Mouse (Mus musculus) limb, embryonic 10.5 days (tissue): ENCODE data around the gene Wdr74. TPM values are rescaled to one million over a fixed set of nuclear protein-coding genes. Genes with fewer than 3 reads are reported as not detected.
A peak's percentile ranks its signal among the peaks of the same experiment; 100 is the strongest.

Experiments used
- DNase-seq: peaks from one replicate; pipeline ENCODE4 v3.0.0-alpha.2; 2017; ENCODE audit warnings: low spot score
- H3K27ac ChIP-seq: fragments of 300-500 bp; sonication (generic); 2 replicates; pipeline ENCODE4 v1.5.1; 2016; ENCODE audit warnings: mild to moderate bottlenecking
- H3K27me3 ChIP-seq: fragments of 300-500 bp; sonication (generic); 2 replicates; pipeline ENCODE4 v1.6.1; 2016; ENCODE audit warnings: low read depth, mild to moderate bottlenecking; ENCODE audit not compliant: poor library complexity, severe bottlenecking
- H3K36me3 ChIP-seq: fragments of 300-500 bp; sonication (generic); 2 replicates; pipeline ENCODE4 v1.6.1; 2016; ENCODE audit warnings: mild to moderate bottlenecking, moderate library complexity
- H3K4me1 ChIP-seq: fragments of 300-500 bp; sonication (generic); 2 replicates; pipeline ENCODE4 v1.6.1; 2016
- H3K4me3 ChIP-seq: fragments of 300-500 bp; sonication (generic); 2 replicates; pipeline ENCODE4 v1.5.1; 2016; ENCODE audit warnings: mild to moderate bottlenecking, moderate library complexity
- H3K9me3 ChIP-seq: fragments of 300-500 bp; sonication (generic); replicated peaks from 2 replicates; pipeline ENCODE4 v1.6.1; 2016; ENCODE audit warnings: mild to moderate bottlenecking
- WGBS: fragments of 180-500 bp; shearing (Covaris S2); methylation state at CpG from one replicate; pipeline ENCODE4 v1.1.7; 2016; 5-methylcytosine and 5-hydroxymethylcytosine counted together
- polyA plus RNA-seq: library from polyadenylated mRNA; unstranded; fragments of >200 nt; fragmentation: Nextera tagmentation; extraction: Ambion mirVana; gene quantifications from 2 replicates; pipeline ENCODE4 v1.2.1, GENCODE M21; 2016

The Wdr74 gene
- polyA plus RNA-seq, 1 experiment from 2014 or later: 121 TPM

- no peaks in the 10 kb centered on the region for H3K9me3 ChIP-seq
- H3K27me3 ChIP-seq: no peaks in the 10 kb centered on the region
- WGBS: 88% methylated on average over 6 of the region's 6 CpGs
- peaks cover 29% of the 10 kb centered on the region for H3K4me1 ChIP-seq
- DNase-seq: no peak
- peaks cover 61% of the 10 kb centered on the region for H3K36me3 ChIP-seq
- no peak overlapping the region for H3K27ac ChIP-seq
- no peak overlapping the region for H3K4me3 ChIP-seq
Observed at GRCm38 (mm10) chr19:8739646-8740045, 4.0 kb downstream of the Wdr74 start.

- peaks cover 24% of the 10 kb centered on the region for H3K4me1 ChIP-seq
- no peaks in the 10 kb centered on the region for H3K9me3 ChIP-seq
- H3K36me3 ChIP-seq: peaks cover 71% of the 10 kb centered on the region
- DNase-seq: no peak
- 75% methylated on average over 14 of the region's 14 CpGs for WGBS
- no peaks in the 10 kb centered on the region for H3K27me3 ChIP-seq
- H3K27ac ChIP-seq: peak within 1 kb of the TSS; percentile 95
- H3K4me3 ChIP-seq: peak within 1 kb of the TSS; percentile 87
Observed at GRCm38 (mm10) chr19:8740603-8741002, 5.0 kb downstream of the Wdr74 start, which contains the start of gene 1700092M07Rik. 1700092M07Rik (plus strand) TSS chr19:8740718.

GRCm38 (mm10) chr19:8741243-8741869 lies 5.7 kb downstream of the Wdr74 start, which contains the start of gene Stx5a:
Stx5a (plus strand) TSS chr19:8741413.
- WGBS: under 1% methylated on average over 36 of the region's 36 CpGs
- peak; percentile 93 for DNase-seq
- H3K36me3 ChIP-seq: peaks cover 78% of the 10 kb centered on the region

GRCm38 (mm10) chr19:8742176-8742575 lies 6.5 kb downstream of the Wdr74 start:
- H3K4me1 ChIP-seq: peaks cover 21% of the 10 kb centered on the region
- DNase-seq: no peak
- H3K9me3 ChIP-seq: no peaks in the 10 kb centered on the region
- H3K36me3 ChIP-seq: peaks cover 84% of the 10 kb centered on the region
- 20% methylated on average over 14 of the region's 14 CpGs for WGBS
- H3K27me3 ChIP-seq: no peaks in the 10 kb centered on the region
- H3K27ac ChIP-seq: peak overlapping the region; percentile 95
- peak overlapping the region; percentile 87 for H3K4me3 ChIP-seq

More at GRCm38 (mm10) chr19:8741243-8741869, 5.7 kb downstream of the Wdr74 start, which contains the start of gene Stx5a:
- H3K9me3 ChIP-seq: no peaks in the 10 kb centered on the region
- H3K27ac ChIP-seq: peak within 1 kb of the TSS; percentile 95
- H3K4me3 ChIP-seq: peak within 1 kb of the TSS; percentile 87
- peaks cover 24% of the 10 kb centered on the region for H3K4me1 ChIP-seq
- H3K27me3 ChIP-seq: no peaks in the 10 kb centered on the region

GRCm38 (mm10) chr19:8745382-8745781 lies 9.8 kb downstream of the Wdr74 start:
- Histone ChIP-seq H3K27ac (no peak overlapping the region), H3K9me3 (no peaks in the 10 kb centered on the region), H3K4me1 (peaks cover 19% of the 10 kb centered on the region), H3K4me3 (no peak overlapping the region), H3K36me3 (peaks cover 84% of the 10 kb centered on the region), H3K27me3 (no peaks in the 10 kb centered on the region)
- WGBS: 97% methylated on average over 1 of the region's 1 CpGs
- DNase-seq: no peak

- Histone ChIP-seq H3K27me3 (no peaks in the 10 kb centered on the region), H3K4me1 (peaks cover 9% of the 10 kb centered on the region), H3K9me3 (no peaks in the 10 kb centered on the region), H3K36me3 (peaks cover 96% of the 10 kb centered on the region), H3K4me3 (no peak overlapping the region), H3K27ac (no peak overlapping the region)
- 75% methylated on average over 2 of the region's 2 CpGs for WGBS
- DNase-seq: no peak
Observed at GRCm38 (mm10) chr19:8747368-8747767, 11.7 kb downstream of the Wdr74 start.

GRCm38 (mm10) chr19:8755652-8756051 lies 20.0 kb downstream of the Wdr74 start:
- 89% methylated on average over 3 of the region's 3 CpGs for WGBS
- no peaks in the 10 kb centered on the region for H3K27me3 ChIP-seq
- peaks cover 62% of the 10 kb centered on the region for H3K36me3 ChIP-seq
- no peak for DNase-seq
- H3K4me3 ChIP-seq: 0 out of 2 replicates have a peak overlapping the region, but pooled peaks have one; percentile 95
- no peak overlapping the region for H3K27ac ChIP-seq
- no peaks in the 10 kb centered on the region for H3K9me3 ChIP-seq
- H3K4me1 ChIP-seq: peaks cover 14% of the 10 kb centered on the region

GRCm38 (mm10) chr19:8756635-8757387 lies 21.2 kb downstream of the Wdr74 start, which contains the start of gene Nxf1:
Nxf1 (plus strand) TSS chr19:8757073.
- Histone ChIP-seq H3K4me3 (peak within 1 kb of the TSS; percentile 95), H3K4me1 (peaks cover 14% of the 10 kb centered on the region), H3K27me3 (no peaks in the 10 kb centered on the region), H3K36me3 (peaks cover 63% of the 10 kb centered on the region), H3K27ac (peak within 1 kb of the TSS; percentile 91), H3K9me3 (no peaks in the 10 kb centered on the region)
- peak; percentile 96 for DNase-seq
- WGBS: under 1% methylated on average over 75 of the region's 75 CpGs

- Histone ChIP-seq H3K36me3 (peaks cover 63% of the 10 kb centered on the region), H3K27me3 (no peaks in the 10 kb centered on the region), H3K4me1 (peaks cover 14% of the 10 kb centered on the region), H3K27ac (peak overlapping the region; percentile 91), H3K9me3 (no peaks in the 10 kb centered on the region), H3K4me3 (peak overlapping the region; percentile 95)
- DNase-seq: no peak
- 10% methylated on average over 14 of the region's 14 CpGs for WGBS
Observed at GRCm38 (mm10) chr19:8757471-8757998, 21.9 kb downstream of the Wdr74 start.

- no peaks in the 10 kb centered on the region for H3K27me3 ChIP-seq
- DNase-seq: no peak
- 0 out of 2 replicates have a peak overlapping the region, but pooled peaks have one; percentile 95 for H3K4me3 ChIP-seq
- peaks cover 63% of the 10 kb centered on the region for H3K36me3 ChIP-seq
- H3K9me3 ChIP-seq: no peaks in the 10 kb centered on the region
- WGBS: 97% methylated on average over 2 of the region's 2 CpGs
- peaks cover 14% of the 10 kb centered on the region for H3K4me1 ChIP-seq
- H3K27ac ChIP-seq: no peak overlapping the region
Observed at GRCm38 (mm10) chr19:8758899-8759298, 23.3 kb downstream of the Wdr74 start.

- no peak overlapping the region for H3K4me3 ChIP-seq
- peaks cover 14% of the 10 kb centered on the region for H3K4me1 ChIP-seq
- peaks cover 5% of the 10 kb centered on the region; the same call in 1 of the 2 replicates for H3K9me3 ChIP-seq
- H3K27me3 ChIP-seq: no peaks in the 10 kb centered on the region
- 93% methylated on average over 2 of the region's 2 CpGs for WGBS
- peaks cover 63% of the 10 kb centered on the region for H3K36me3 ChIP-seq
- H3K27ac ChIP-seq: no peak overlapping the region
- DNase-seq: no peak
Observed at GRCm38 (mm10) chr19:8760757-8761156, 25.1 kb downstream of the Wdr74 start.

GRCm38 (mm10) chr19:8763276-8763675 lies 27.6 kb downstream of the Wdr74 start:
- Histone ChIP-seq H3K4me3 (no peak overlapping the region), H3K4me1 (peaks cover 5% of the 10 kb centered on the region), H3K27ac (no peak overlapping the region), H3K27me3 (no peaks in the 10 kb centered on the region), H3K9me3 (peaks cover 5% of the 10 kb centered on the region; the same call in 1 of the 2 replicates), H3K36me3 (peaks cover 85% of the 10 kb centered on the region)
- no peak for DNase-seq
- 94% methylated on average over 4 of the region's 4 CpGs for WGBS

- H3K27ac ChIP-seq: no peak overlapping the region
- H3K9me3 ChIP-seq: peaks cover 5% of the 10 kb centered on the region; the same call in 1 of the 2 replicates
- peaks cover 100% of the 10 kb centered on the region for H3K36me3 ChIP-seq
- no peaks in the 10 kb centered on the region for H3K4me1 ChIP-seq
- no peaks in the 10 kb centered on the region for H3K27me3 ChIP-seq
- H3K4me3 ChIP-seq: no peak overlapping the region
- DNase-seq: no peak
- 97% methylated on average over 9 of the region's 9 CpGs for WGBS
Observed at GRCm38 (mm10) chr19:8765562-8765961, 29.9 kb downstream of the Wdr74 start.
